9 mouse cellular contexts compared by ENCODE assay signal in the genomic region with DNA sequence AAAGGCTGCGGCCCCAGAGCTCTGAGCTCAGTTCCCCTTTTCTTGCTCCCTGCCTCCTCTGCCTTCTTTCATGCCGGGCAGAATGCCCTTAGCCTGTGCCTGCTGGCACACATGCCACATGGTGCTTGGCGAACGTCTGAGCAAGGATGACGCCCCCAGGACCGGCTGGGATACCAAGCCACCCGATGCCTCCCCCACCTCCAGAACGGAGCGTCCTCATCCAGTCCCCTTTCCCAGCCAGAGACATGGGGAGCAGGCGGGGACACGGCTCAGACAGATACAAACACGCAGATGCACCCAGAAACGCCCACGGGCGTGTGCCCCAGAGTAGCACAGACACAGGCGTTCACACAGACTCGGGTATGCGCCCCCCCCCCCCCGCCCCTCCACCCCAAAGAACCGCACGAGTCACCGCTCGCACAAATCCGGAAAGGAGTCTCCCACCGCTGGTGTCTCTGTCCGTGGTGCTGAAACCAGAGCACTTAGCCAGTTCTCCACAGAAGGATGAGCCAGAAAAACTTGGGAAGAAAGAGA. TPM values are rescaled to one million over a fixed set of nuclear protein-coding genes. Genes with fewer than 3 reads are reported as not detected.
DNase-seq lines count a peak whose midpoint lies in the region; ATAC-seq lines count a peak whose summit lies in the region.
"Had no signal": no experiment of that assay in that cellular context is flagged by ENCODE, and none has a peak within 500 bp of the region (broad histone marks: within the 10 kb centered on the region; RNA-seq: fewer than 3 reads in every experiment).

No protein-coding gene starts in this region.

- no peaks in the 10 kb centered on the region for H3K4me1 ChIP-seq in embryonic facial prominence, embryonic 12.5 days
- H3K4me1 ChIP-seq in hindbrain, embryonic 11.5 days (replicated peaks; ENCODE audit: control insufficient read depth, insufficient read depth, low read length) = no peaks in the 10 kb centered on the region
- H3K4me1 ChIP-seq in neural tube, embryonic 12.5 days = no peaks in the 10 kb centered on the region
- H3K4me1 ChIP-seq: lung, embryonic 15.5 days had no signal

- no peak for ATAC-seq in embryonic facial prominence, embryonic 12.5 days (ENCODE audit: insufficient number of reproducible peaks, insufficient read depth, low FRiP score, low TSS enrichment)
- ATAC-seq in hindbrain, embryonic 11.5 days (ENCODE audit: low FRiP score) = no peak
- ATAC-seq in neural tube, embryonic 12.5 days (ENCODE audit: low FRiP score, low read depth) = no peak

- H3K9ac ChIP-seq in embryonic facial prominence, embryonic 12.5 days = no peak overlapping the region
- no peak overlapping the region for H3K9ac ChIP-seq in hindbrain, embryonic 11.5 days (ENCODE audit: low read depth, low read length)
- no peak overlapping the region for H3K9ac ChIP-seq in neural tube, embryonic 12.5 days
- H3K9ac ChIP-seq: lung, embryonic 15.5 days had no signal

- no peaks in the 10 kb centered on the region for H3K9me3 ChIP-seq in embryonic facial prominence, embryonic 12.5 days
- H3K9me3 ChIP-seq in hindbrain, embryonic 11.5 days (ENCODE audit: control insufficient read depth, low read length) = no peaks in the 10 kb centered on the region
- no peaks in the 10 kb centered on the region for H3K9me3 ChIP-seq in neural tube, embryonic 12.5 days
- H3K9me3 ChIP-seq: lung, embryonic 15.5 days had no signal

- H3K27ac ChIP-seq in embryonic facial prominence, embryonic 12.5 days = no peak overlapping the region
- H3K27ac ChIP-seq in hindbrain, embryonic 11.5 days (ENCODE audit: low read depth, low read length) = no peak overlapping the region
- H3K27ac ChIP-seq in neural tube, embryonic 12.5 days = no peak overlapping the region
- H3K27ac ChIP-seq: lung, embryonic 15.5 days had no signal

- peaks cover 74% of the 10 kb centered on the region for H3K27me3 ChIP-seq in embryonic facial prominence, embryonic 12.5 days
- H3K27me3 ChIP-seq in hindbrain, embryonic 11.5 days (ENCODE audit: control insufficient read depth, insufficient read depth, low read length) = peaks cover 47% of the 10 kb centered on the region
- peaks cover 73% of the 10 kb centered on the region for H3K27me3 ChIP-seq in neural tube, embryonic 12.5 days (replicated peaks)

- no peaks in the 10 kb centered on the region for H3K36me3 ChIP-seq in embryonic facial prominence, embryonic 12.5 days
- H3K36me3 ChIP-seq in hindbrain, embryonic 11.5 days (ENCODE audit: control insufficient read depth, insufficient read depth, low read length) = no peaks in the 10 kb centered on the region
- no peaks in the 10 kb centered on the region for H3K36me3 ChIP-seq in neural tube, embryonic 12.5 days
- H3K36me3 ChIP-seq: lung, embryonic 15.5 days had no signal

- 2% methylated on average over 26 of the region's 26 CpGs for WGBS in embryonic facial prominence, embryonic 12.5 days
- WGBS in hindbrain, embryonic 11.5 days = 1% methylated on average over 26 of the region's 26 CpGs
- WGBS in neural tube, embryonic 12.5 days = 1% methylated on average over 26 of the region's 26 CpGs

- H3K4me3 ChIP-seq in embryonic facial prominence, embryonic 12.5 days = peak overlapping the region; percentile 3; the same call in 1 of the 2 replicates
- H3K4me3 ChIP-seq in hindbrain, embryonic 11.5 days (ENCODE audit: low read depth, low read length) = no peak overlapping the region
- H3K4me3 ChIP-seq in neural tube, embryonic 12.5 days = no peak overlapping the region
- H3K4me3 ChIP-seq: lung, embryonic 15.5 days had no signal

- H3K4me2 ChIP-seq in embryonic facial prominence, embryonic 12.5 days (replicated peaks) = 0 out of 2 replicates have a peak overlapping the region, but pooled peaks have one; percentile 20
- no peak overlapping the region for H3K4me2 ChIP-seq in hindbrain, embryonic 11.5 days (replicated peaks; ENCODE audit: low read depth, low read length)
- peak overlapping the region; percentile 36 for H3K4me2 ChIP-seq in neural tube, embryonic 12.5 days (replicated peaks)
- H3K4me2 ChIP-seq: lung, embryonic 15.5 days had no signal

- peak; percentile 51 for DNase-seq in kidney, adult 18-20 months
- no peak for DNase-seq in kidney, adult 11 months
- peak; percentile 63 for DNase-seq in adrenal gland, adult 2 months
- peak; percentile 77 for DNase-seq in hindbrain, embryonic 11.5 days (ENCODE audit: low spot score)
- peak; percentile 77 for DNase-seq in left cerebral cortex, postnatal 4 days
- no peak for DNase-seq in spleen, postnatal 36 days (ENCODE audit: low spot score in 2 of 2)

- intact Hi-C loops in left cerebral cortex, postnatal 4 days (cut with DNase I) = no loop called here

RNA-seq across cellular contexts. Expression of gene Neurod2, which starts 15.6 kb away (rescaled TPM):
- total RNA-seq in adrenal gland, adult 2 months (2021) = not detected
- polyA plus RNA-seq in adrenal gland, adult 2 months (2012; rRNA removed) = not detected in 2 replicates
- polyA plus RNA-seq in embryonic facial prominence, embryonic 12.5 days (2016; fragmentation: Nextera tagmentation; extraction: Ambion mirVana) = 0.27 and 0.61 TPM in 2 replicates
- polyA plus RNA-seq in hindbrain, embryonic 11.5 days (2014; fragmentation: Nextera tagmentation; extraction: Ambion mirVana) = 0.27 and 0.36 TPM in 2 replicates
- total RNA-seq in left cerebral cortex, postnatal 4 days (2021) = 100 to 1,000 TPM; 125 to 133 TPM
- 10.0 and 11.2 TPM in 2 replicates for polyA plus RNA-seq in neural tube, embryonic 12.5 days (2016; fragmentation: Nextera tagmentation; extraction: Ambion mirVana)
- polyA plus RNA-seq: lung, embryonic 15.5 days had no signal

RNA-seq across cellular contexts. Expression of gene Ppp1r1b, which starts 34.3 kb away (rescaled TPM):
- under 1 TPM; 0.17 to 0.55 TPM for total RNA-seq in adrenal gland, adult 2 months (2021)
- polyA plus RNA-seq in adrenal gland, adult 2 months (2012; rRNA removed) = 0.22 and 0.37 TPM in 2 replicates
- polyA plus RNA-seq in embryonic facial prominence, embryonic 12.5 days (2016; fragmentation: Nextera tagmentation; extraction: Ambion mirVana) = 0.39 and 1.0 TPM in 2 replicates
- 0.29 and 0.70 TPM in 2 replicates for polyA plus RNA-seq in hindbrain, embryonic 11.5 days (2014; fragmentation: Nextera tagmentation; extraction: Ambion mirVana)
- 10 to 100 TPM; 52.3 to 53.4 TPM for total RNA-seq in left cerebral cortex, postnatal 4 days (2021)
- 0.13 and 0.40 TPM in 2 replicates for polyA plus RNA-seq in neural tube, embryonic 12.5 days (2016; fragmentation: Nextera tagmentation; extraction: Ambion mirVana)

RNA-seq across cellular contexts. Expression of gene Stard3, which starts 44.3 kb away (rescaled TPM):
- total RNA-seq in adrenal gland, adult 2 months (2021) = 10 to 100 TPM; 20.8 to 23.5 TPM
- polyA plus RNA-seq in adrenal gland, adult 2 months (2012; rRNA removed) = 65.3 and 67.8 TPM in 2 replicates
- polyA plus RNA-seq in embryonic facial prominence, embryonic 12.5 days (2016; fragmentation: Nextera tagmentation; extraction: Ambion mirVana) = 39.6 and 47.6 TPM in 2 replicates
- polyA plus RNA-seq in hindbrain, embryonic 11.5 days (2014; fragmentation: Nextera tagmentation; extraction: Ambion mirVana) = 40.1 and 43.2 TPM in 2 replicates
- 10 to 100 TPM; 21.3 to 26.0 TPM for total RNA-seq in left cerebral cortex, postnatal 4 days (2021)
- 45.7 and 47.4 TPM in 2 replicates for polyA plus RNA-seq in neural tube, embryonic 12.5 days (2016; fragmentation: Nextera tagmentation; extraction: Ambion mirVana)

Comparison
In these comparisons a context has a peak if more than half of its experiments do, and no peak if none do; other contexts are left out.
1. DNase-seq: peak in kidney, adult 18-20 months (single experiment), adrenal gland, adult 2 months (single experiment), hindbrain, embryonic 11.5 days (single experiment) and left cerebral cortex, postnatal 4 days (single experiment); none in kidney, adult 11 months (single experiment) and spleen, postnatal 36 days (0 of 2).